Mouse (Mus musculus): ENCODE measurements around the gene Actg1. TPM values are rescaled to one million over a fixed set of nuclear protein-coding genes. Genes with fewer than 3 reads are reported as not detected.

Gene Actg1
- polyA plus RNA-seq (2015; fragmentation: Nextera tagmentation; extraction: Ambion mirVana) = 1,989 and 2,317 TPM in 2 replicates

GRCm38 (mm10) chr11:120347791-120348683, at the start of gene Actg1:
TSS of gene Actg1 (minus strand) at chr11:120348542.
- H3K9me3 ChIP-seq (ENCODE audit: low read length) = no peaks in the 10 kb centered on the region
- peak; percentile 91 for DNase-seq (ENCODE audit: low spot score)
- no peak for TF ChIP-seq CTCF (IDR thresholded peaks at IDR 0.05)
- TF ChIP-seq EP300 (IDR thresholded peaks at IDR 0.05) = no peak
- peak within 1 kb of the TSS; percentile 100 for H3K4me3 ChIP-seq (ENCODE audit: low read depth, low read length)
- no peaks in the 10 kb centered on the region for H3K27me3 ChIP-seq (replicated peaks; ENCODE audit: insufficient read depth, low read length)
- H3K4me2 ChIP-seq (replicated peaks; ENCODE audit: low read depth, low read length) = peak within 1 kb of the TSS; percentile 90
- peak; percentile 68 for ATAC-seq
- WGBS = 3% methylated on average over 62 of the region's 103 CpGs
- H3K27ac ChIP-seq (ENCODE audit: low read length) = peak within 1 kb of the TSS; percentile 100
- H3K4me1 ChIP-seq (ENCODE audit: insufficient read depth, low read depth, low read length) = peaks cover 22% of the 10 kb centered on the region
- H3K9ac ChIP-seq (replicated peaks; ENCODE audit: low read depth) = peak within 1 kb of the TSS; percentile 100
- peaks cover 9% of the 10 kb centered on the region; the same call in 1 of the 2 replicates for H3K36me3 ChIP-seq (ENCODE audit: insufficient read depth, low read length)

DNA sequence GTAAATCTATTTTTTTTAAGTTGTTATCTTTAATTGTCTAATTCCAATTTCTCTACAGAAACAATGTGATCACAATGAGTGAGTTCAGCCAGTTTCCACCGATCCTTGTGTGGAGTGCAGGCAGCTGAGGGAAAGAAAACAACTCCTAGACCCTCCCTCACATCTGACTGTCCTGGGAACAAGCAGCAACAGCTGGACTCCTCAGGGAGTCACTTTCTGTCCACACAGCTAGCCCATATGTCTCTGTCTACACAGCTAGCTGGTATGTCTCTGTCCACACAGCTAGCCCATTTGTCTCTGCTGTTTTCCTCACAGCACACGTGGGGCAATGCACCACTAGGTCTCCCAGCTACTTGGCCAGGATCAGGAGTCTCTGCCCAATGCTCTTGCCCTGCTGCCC, 49.3 kb upstream of the Actg1 start:
- no peaks in the 10 kb centered on the region for H3K27me3 ChIP-seq (replicated peaks; ENCODE audit: insufficient read depth, low read length)
- H3K27ac ChIP-seq (ENCODE audit: low read length) = no peak overlapping the region
- 56% methylated on average over 2 of the region's 2 CpGs for WGBS
- DNase-seq (ENCODE audit: low spot score) (no peak), ATAC-seq (no peak)
- no peak overlapping the region for H3K4me3 ChIP-seq (ENCODE audit: low read depth, low read length)
- no peaks in the 10 kb centered on the region for H3K4me1 ChIP-seq (ENCODE audit: insufficient read depth, low read depth, low read length)
- H3K4me2 ChIP-seq (replicated peaks; ENCODE audit: low read depth, low read length) = no peak overlapping the region
- H3K9ac ChIP-seq (replicated peaks; ENCODE audit: low read depth) = no peak overlapping the region
- TF ChIP-seq EP300 (IDR thresholded peaks at IDR 0.05) (no peak), CTCF (IDR thresholded peaks at IDR 0.05) (no peak)
- H3K9me3 ChIP-seq (ENCODE audit: low read length) = no peaks in the 10 kb centered on the region
- peaks cover 32% of the 10 kb centered on the region for H3K36me3 ChIP-seq (ENCODE audit: insufficient read depth, low read length)

DNA sequence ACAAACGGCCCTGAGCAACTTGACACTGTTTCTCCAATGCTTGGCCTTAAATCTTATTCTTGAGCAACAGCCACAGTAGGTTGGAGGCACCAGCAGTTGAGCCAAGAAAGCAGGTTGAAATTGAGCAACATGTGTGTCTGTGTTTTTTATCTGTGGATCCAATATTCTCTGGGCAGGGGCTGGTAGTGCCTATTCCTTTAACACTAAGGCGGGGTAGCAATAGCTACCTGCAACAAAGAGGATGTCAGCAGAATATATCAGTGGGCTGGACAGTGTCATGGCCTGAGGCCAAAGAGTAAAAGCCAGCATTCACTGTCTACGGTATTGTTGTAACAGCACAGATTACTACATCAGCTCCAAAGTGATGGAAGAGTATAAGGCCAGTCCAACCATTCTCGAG, 47.3 kb upstream of the Actg1 start:
- Histone ChIP-seq H3K4me1 (ENCODE audit: insufficient read depth, low read depth, low read length) (no peaks in the 10 kb centered on the region), H3K27ac (ENCODE audit: low read length) (no peak overlapping the region), H3K36me3 (ENCODE audit: insufficient read depth, low read length) (peaks cover 22% of the 10 kb centered on the region), H3K27me3 (replicated peaks; ENCODE audit: insufficient read depth, low read length) (no peaks in the 10 kb centered on the region), H3K9ac (replicated peaks; ENCODE audit: low read depth) (no peak overlapping the region), H3K9me3 (ENCODE audit: low read length) (no peaks in the 10 kb centered on the region), H3K4me2 (replicated peaks; ENCODE audit: low read depth, low read length) (no peak overlapping the region), H3K4me3 (ENCODE audit: low read depth, low read length) (no peak overlapping the region)
- ATAC-seq = no peak
- DNase-seq (ENCODE audit: low spot score) = no peak
- no peak for TF ChIP-seq CTCF (IDR thresholded peaks at IDR 0.05)
- TF ChIP-seq EP300 (IDR thresholded peaks at IDR 0.05) = no peak
- WGBS = 76% methylated on average over 4 of the region's 4 CpGs

DNA sequence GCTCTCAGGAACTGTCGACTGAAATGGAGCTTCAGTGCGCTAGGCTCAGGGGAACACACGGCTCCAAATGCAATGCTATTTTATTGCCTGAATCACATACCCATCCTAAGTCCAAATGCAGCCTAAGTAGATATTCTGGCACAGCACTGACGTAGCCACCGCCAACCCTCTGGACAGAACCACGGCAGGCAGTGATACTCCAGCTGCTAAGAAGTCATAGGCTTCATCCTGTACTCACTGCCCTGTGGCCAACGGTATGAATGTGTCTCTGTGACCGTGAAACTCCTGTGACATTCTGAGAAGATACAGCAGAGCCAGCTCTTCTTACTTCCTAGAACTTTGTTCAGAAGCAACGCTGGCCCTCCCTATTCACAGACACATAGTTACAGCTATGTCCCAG, 40.2 kb upstream of the Actg1 start:
- Histone ChIP-seq H3K4me2 (replicated peaks; ENCODE audit: low read depth, low read length) (no peak overlapping the region), H3K4me3 (ENCODE audit: low read depth, low read length) (no peak overlapping the region), H3K27ac (ENCODE audit: low read length) (no peak overlapping the region), H3K27me3 (replicated peaks; ENCODE audit: insufficient read depth, low read length) (no peaks in the 10 kb centered on the region), H3K36me3 (ENCODE audit: insufficient read depth, low read length) (peaks cover 31% of the 10 kb centered on the region), H3K9ac (replicated peaks; ENCODE audit: low read depth) (no peak overlapping the region), H3K4me1 (ENCODE audit: insufficient read depth, low read depth, low read length) (no peaks in the 10 kb centered on the region), H3K9me3 (ENCODE audit: low read length) (no peaks in the 10 kb centered on the region)
- WGBS = 93% methylated on average over 9 of the region's 9 CpGs
- ATAC-seq = no peak
- no peak for DNase-seq (ENCODE audit: low spot score)
- TF ChIP-seq CTCF (IDR thresholded peaks at IDR 0.05) = no peak
- no peak for TF ChIP-seq EP300 (IDR thresholded peaks at IDR 0.05)

DNA sequence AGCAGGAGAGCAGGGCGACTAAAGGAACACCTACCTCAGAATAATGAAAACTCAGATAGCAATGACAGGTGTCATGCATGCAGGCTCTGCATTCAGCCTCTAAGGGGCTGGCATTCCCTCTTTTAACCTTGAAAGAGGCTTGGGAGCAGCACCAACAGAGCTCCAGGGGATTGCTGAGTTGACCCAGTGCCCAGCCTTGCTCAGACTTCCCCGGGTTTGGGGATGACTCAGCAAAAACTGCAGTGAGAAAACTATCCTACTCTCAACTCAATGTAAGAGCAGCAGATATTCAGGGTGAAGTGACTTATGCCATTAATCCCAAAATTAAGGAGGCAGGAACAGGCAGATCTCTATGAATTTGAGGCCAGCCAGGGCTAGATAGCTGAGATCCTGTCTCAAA, 38.8 kb upstream of the Actg1 start:
- DNase-seq (ENCODE audit: low spot score) (no peak), ATAC-seq (no peak)
- Histone ChIP-seq H3K4me3 (ENCODE audit: low read depth, low read length) (no peak overlapping the region), H3K9me3 (ENCODE audit: low read length) (no peaks in the 10 kb centered on the region), H3K4me1 (ENCODE audit: insufficient read depth, low read depth, low read length) (no peaks in the 10 kb centered on the region), H3K27ac (ENCODE audit: low read length) (no peak overlapping the region), H3K36me3 (ENCODE audit: insufficient read depth, low read length) (peaks cover 39% of the 10 kb centered on the region), H3K4me2 (replicated peaks; ENCODE audit: low read depth, low read length) (no peak overlapping the region), H3K9ac (replicated peaks; ENCODE audit: low read depth) (no peak overlapping the region), H3K27me3 (replicated peaks; ENCODE audit: insufficient read depth, low read length) (no peaks in the 10 kb centered on the region)
- TF ChIP-seq EP300 (IDR thresholded peaks at IDR 0.05) = no peak
- no peak for TF ChIP-seq CTCF (IDR thresholded peaks at IDR 0.05)
- 52% methylated on average over 2 of the region's 2 CpGs for WGBS

DNA sequence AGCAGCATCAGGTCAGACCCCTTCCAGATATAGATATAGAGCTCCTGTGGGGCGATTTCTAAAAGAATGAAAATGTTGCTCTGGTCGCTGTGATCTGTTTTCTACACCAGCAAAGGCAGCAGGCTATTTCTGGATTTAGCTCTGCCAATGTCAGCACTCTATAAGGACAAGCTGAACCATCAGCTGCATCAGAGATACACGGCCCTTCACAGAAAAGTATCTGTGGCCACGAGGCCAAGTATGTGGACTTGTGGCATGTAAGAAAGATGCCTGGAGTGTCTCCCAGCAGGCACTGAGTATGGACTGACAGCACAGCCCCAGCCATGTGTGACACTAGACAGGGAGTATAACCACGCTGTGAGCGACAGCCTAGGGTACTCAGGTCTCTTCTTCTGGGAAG, 38.3 kb upstream of the Actg1 start:
- no peak overlapping the region for H3K4me2 ChIP-seq (replicated peaks; ENCODE audit: low read depth, low read length)
- H3K27ac ChIP-seq (ENCODE audit: low read length) = no peak overlapping the region
- no peak for ATAC-seq
- peaks cover 39% of the 10 kb centered on the region for H3K36me3 ChIP-seq (ENCODE audit: insufficient read depth, low read length)
- no peaks in the 10 kb centered on the region for H3K9me3 ChIP-seq (ENCODE audit: low read length)
- no peaks in the 10 kb centered on the region for H3K4me1 ChIP-seq (ENCODE audit: insufficient read depth, low read depth, low read length)
- WGBS = 91% methylated on average over 6 of the region's 6 CpGs
- no peak for DNase-seq (ENCODE audit: low spot score)
- H3K9ac ChIP-seq (replicated peaks; ENCODE audit: low read depth) = no peak overlapping the region
- H3K4me3 ChIP-seq (ENCODE audit: low read depth, low read length) = no peak overlapping the region
- no peak for TF ChIP-seq CTCF (IDR thresholded peaks at IDR 0.05)
- TF ChIP-seq EP300 (IDR thresholded peaks at IDR 0.05) = no peak
- no peaks in the 10 kb centered on the region for H3K27me3 ChIP-seq (replicated peaks; ENCODE audit: insufficient read depth, low read length)

All from lung, postnatal 0 days (tissue).